Mouse (Mus musculus): ENCODE data around the gene Nsun5. TPM values are rescaled to one million over a fixed set of nuclear protein-coding genes. Genes with fewer than 3 reads are reported as not detected.

Gene Nsun5
- polyA plus RNA-seq, 1 experiment = 14.2 TPM

DNA sequence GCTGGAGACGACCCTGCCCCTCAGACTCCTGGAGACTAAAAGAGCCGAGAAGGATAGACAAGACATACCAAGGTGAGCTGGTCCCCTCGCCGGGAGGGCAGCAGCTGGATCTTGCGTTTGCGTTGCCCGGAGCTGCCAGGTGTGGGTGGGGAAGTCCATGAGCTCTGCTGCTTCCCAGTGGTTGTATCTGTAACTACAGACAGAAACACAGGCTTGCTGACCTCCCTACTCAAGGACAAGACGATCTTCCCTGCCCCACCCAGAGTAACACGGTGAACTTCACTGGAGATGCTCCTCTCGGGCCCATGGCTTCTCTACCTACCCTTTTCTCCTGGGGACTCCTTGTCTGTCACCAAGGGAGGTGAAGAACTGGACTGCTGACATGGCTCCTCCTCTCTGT lies 14.0 kb downstream of the Nsun5 start:
- H3K27me3 ChIP-seq (ENCODE audit: control insufficient read depth, insufficient read depth, low read length) = no peaks in the 10 kb centered on the region
- TF ChIP-seq CTCF (IDR thresholded peaks at IDR 0.05; ENCODE audit: extremely low read depth, insufficient read length, insufficient replicate concordance, low read depth, low read length) (no peak), POLR2A (IDR thresholded peaks at IDR 0.05; ENCODE audit: low read depth, low read length) (no peak)
- H3K36me3 ChIP-seq (ENCODE audit: control insufficient read depth, insufficient read depth, low read length) = peaks cover 78% of the 10 kb centered on the region
- H3K4me3 ChIP-seq (ENCODE audit: low read depth, low read length) = no peak overlapping the region
- H3K4me1 ChIP-seq (ENCODE audit: control insufficient read depth, insufficient read depth, insufficient read length, low read length) = no peaks in the 10 kb centered on the region
- H3K27ac ChIP-seq (ENCODE audit: insufficient read depth, low read depth, low read length) = no peak overlapping the region
- 76% methylated on average over 10 of the region's 10 CpGs for WGBS

DNA sequence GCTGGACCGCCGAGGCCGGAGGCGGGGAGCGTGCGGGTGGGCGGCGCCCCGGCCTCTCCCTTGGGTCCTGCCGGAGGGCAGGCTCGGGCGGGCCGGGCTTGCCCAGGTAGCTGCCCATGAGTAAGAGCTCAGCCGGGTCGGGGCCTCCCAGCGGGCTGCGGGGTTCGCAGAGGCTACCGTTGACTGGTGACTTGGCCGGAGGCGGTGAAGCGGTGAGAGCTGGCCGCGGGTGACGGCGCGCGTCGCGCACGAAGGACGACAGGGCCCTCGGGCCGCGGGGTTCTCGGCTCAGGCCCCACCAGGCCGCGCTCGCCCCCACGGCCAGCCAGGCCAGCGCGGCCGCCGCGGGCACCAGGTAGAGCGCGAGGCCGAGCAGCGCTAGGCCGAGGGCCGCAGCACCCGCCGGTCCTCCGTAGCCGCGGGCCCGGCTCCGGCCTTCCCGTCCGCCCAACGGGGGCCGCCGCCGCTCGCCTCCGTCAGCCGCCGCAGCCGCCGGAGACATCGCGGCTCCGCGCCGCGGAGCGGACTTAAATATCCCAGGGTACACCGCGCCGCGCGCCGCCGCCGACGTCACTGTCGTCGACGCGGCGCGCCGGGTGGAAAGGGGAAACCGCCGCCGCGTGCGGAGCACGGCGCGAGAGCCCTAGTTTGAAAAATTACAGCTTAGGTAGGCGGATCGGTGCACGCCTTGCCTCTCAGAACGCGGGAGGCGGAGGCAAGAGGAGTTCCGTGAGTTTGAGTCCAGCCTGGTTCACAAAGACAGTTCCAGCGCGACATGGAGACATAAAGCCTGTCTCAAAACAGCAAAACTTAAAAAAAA lies 24.5 kb downstream of the Nsun5 start, which contains the start of gene Pom121:
Gene Pom121, minus strand, starts transcription at position 543 of the 820 bp plus-strand sequence.
- H3K27me3 ChIP-seq (ENCODE audit: control insufficient read depth, insufficient read depth, low read length) = no peaks in the 10 kb centered on the region
- H3K27ac ChIP-seq (ENCODE audit: insufficient read depth, low read depth, low read length) = 0 out of 2 replicates have a peak within 1 kb of the TSS, but pooled peaks have one; percentile 9
- WGBS = 2% methylated on average over 104 of the region's 110 CpGs
- peaks cover 20% of the 10 kb centered on the region for H3K36me3 ChIP-seq (ENCODE audit: control insufficient read depth, insufficient read depth, low read length)
- 0 out of 2 replicates have a peak, but pooled peaks cover 3% of the 10 kb centered on the region for H3K4me1 ChIP-seq (ENCODE audit: control insufficient read depth, insufficient read depth, insufficient read length, low read length)
- TF ChIP-seq CTCF (IDR thresholded peaks at IDR 0.05; ENCODE audit: extremely low read depth, insufficient read length, insufficient replicate concordance, low read depth, low read length) = no peak
- TF ChIP-seq POLR2A (IDR thresholded peaks at IDR 0.05; ENCODE audit: low read depth, low read length) = peak; percentile 63; the same call in 1 of the 2 replicates
- H3K4me3 ChIP-seq (ENCODE audit: low read depth, low read length) = peak within 1 kb of the TSS; percentile 91

DNA sequence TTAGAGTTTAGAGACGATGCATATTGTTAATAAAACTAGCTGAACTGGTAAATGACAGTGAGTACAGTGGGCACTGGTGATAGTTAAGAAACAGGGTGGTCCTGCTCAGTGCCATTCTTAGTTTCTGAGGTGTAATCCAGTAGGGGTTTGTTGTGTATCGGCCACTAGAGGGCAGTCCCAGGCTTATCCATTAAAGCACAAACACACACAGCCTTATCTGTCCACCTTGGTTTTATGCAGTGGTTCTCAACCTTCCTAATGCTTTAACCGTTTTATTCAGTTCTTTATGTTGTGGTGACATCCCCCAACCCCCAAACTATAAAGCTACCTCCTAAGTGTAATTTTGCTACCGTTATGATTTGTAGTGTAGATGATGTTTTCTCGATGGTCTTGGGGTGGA lies 26.1 kb downstream of the Nsun5 start:
- no peaks in the 10 kb centered on the region for H3K27me3 ChIP-seq (ENCODE audit: control insufficient read depth, insufficient read depth, low read length)
- H3K27ac ChIP-seq (ENCODE audit: insufficient read depth, low read depth, low read length) = no peak overlapping the region
- H3K36me3 ChIP-seq (ENCODE audit: control insufficient read depth, insufficient read depth, low read length) = peaks cover 7% of the 10 kb centered on the region
- 49% methylated on average over 5 of the region's 5 CpGs for WGBS
- H3K4me3 ChIP-seq (ENCODE audit: low read depth, low read length) = no peak overlapping the region
- H3K4me1 ChIP-seq (ENCODE audit: control insufficient read depth, insufficient read depth, insufficient read length, low read length) = 0 out of 2 replicates have a peak, but pooled peaks cover 3% of the 10 kb centered on the region
- TF ChIP-seq CTCF (IDR thresholded peaks at IDR 0.05; ENCODE audit: extremely low read depth, insufficient read length, insufficient replicate concordance, low read depth, low read length) (no peak), POLR2A (IDR thresholded peaks at IDR 0.05; ENCODE audit: low read depth, low read length) (no peak)

DNA sequence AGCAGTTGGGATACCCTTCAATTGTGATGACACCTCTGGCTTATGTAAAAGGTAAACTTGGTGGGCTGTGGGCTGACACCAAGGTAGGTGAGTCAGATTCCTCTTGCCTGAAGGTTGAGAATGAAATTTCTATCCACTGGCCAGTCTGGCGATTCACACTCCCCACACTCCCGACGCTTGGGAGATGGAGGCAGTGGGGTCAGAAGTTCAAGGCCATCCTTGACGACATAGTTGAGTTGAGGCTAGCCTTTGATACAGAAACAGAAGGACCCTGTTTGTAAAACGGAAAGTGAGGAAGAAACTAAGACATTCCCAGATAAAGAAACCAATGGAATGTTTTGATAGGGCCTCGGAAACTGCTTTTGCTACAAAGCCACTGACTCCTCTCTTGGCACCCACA lies 29.6 kb downstream of the Nsun5 start:
- Histone ChIP-seq H3K27ac (ENCODE audit: insufficient read depth, low read depth, low read length) (no peak overlapping the region), H3K4me1 (ENCODE audit: control insufficient read depth, insufficient read depth, insufficient read length, low read length) (0 out of 2 replicates have a peak, but pooled peaks cover 3% of the 10 kb centered on the region), H3K36me3 (ENCODE audit: control insufficient read depth, insufficient read depth, low read length) (no peaks in the 10 kb centered on the region), H3K4me3 (ENCODE audit: low read depth, low read length) (no peak overlapping the region), H3K27me3 (ENCODE audit: control insufficient read depth, insufficient read depth, low read length) (no peaks in the 10 kb centered on the region)
- WGBS = 42% methylated on average over 6 of the region's 6 CpGs
- TF ChIP-seq POLR2A (IDR thresholded peaks at IDR 0.05; ENCODE audit: low read depth, low read length) = no peak
- no peak for TF ChIP-seq CTCF (IDR thresholded peaks at IDR 0.05; ENCODE audit: extremely low read depth, insufficient read length, insufficient replicate concordance, low read depth, low read length)

DNA sequence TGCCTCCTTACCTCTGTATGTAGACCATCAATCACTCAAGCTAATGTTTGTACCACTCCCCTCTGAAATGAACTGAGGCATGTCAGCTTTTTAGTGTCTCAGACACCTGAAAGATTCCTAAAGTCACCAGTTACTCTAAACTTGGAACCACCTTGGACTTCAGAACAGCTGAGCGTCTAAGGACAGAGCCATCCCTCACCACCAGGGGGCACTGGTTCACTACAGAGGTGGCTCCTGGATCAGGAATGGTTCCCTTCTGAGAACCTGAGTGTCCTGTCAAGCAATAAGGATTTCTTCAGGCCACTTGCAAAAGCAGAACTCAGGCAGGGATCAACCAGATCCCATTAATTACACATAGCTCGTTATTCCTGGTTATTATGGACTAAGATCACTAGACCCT lies 30.5 kb downstream of the Nsun5 start:
- Histone ChIP-seq H3K4me1 (ENCODE audit: control insufficient read depth, insufficient read depth, insufficient read length, low read length) (no peaks in the 10 kb centered on the region), H3K36me3 (ENCODE audit: control insufficient read depth, insufficient read depth, low read length) (no peaks in the 10 kb centered on the region), H3K4me3 (ENCODE audit: low read depth, low read length) (no peak overlapping the region), H3K27ac (ENCODE audit: insufficient read depth, low read depth, low read length) (no peak overlapping the region), H3K27me3 (ENCODE audit: control insufficient read depth, insufficient read depth, low read length) (no peaks in the 10 kb centered on the region)
- WGBS = 5% methylated on average over 2 of the region's 2 CpGs
- TF ChIP-seq POLR2A (IDR thresholded peaks at IDR 0.05; ENCODE audit: low read depth, low read length) (no peak), CTCF (IDR thresholded peaks at IDR 0.05; ENCODE audit: extremely low read depth, insufficient read length, insufficient replicate concordance, low read depth, low read length) (peak; percentile 87; the same call in 1 of the 2 replicates)

DNA sequence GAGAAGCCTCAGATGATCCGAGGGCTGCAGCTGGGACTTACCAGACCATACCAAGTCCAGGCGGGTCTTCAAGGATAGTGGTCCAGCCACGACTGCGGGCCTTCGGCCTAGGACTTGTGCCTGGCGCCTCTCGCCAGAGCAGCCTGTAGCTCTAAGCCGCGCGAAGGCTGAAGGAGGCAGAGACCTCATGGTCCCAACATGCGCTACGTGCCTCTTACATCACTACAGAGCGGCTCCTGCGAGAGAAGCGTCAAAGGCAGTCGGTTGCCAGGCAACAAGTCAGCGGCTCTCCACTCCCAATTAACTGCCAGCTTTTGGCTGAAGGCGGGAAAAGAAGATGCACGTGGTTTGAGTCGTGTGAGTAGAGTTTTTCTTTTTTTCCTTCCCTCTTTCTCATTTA lies 34.9 kb downstream of the Nsun5 start:
- Histone ChIP-seq H3K4me1 (ENCODE audit: control insufficient read depth, insufficient read depth, insufficient read length, low read length) (no peaks in the 10 kb centered on the region), H3K27ac (ENCODE audit: insufficient read depth, low read depth, low read length) (no peak overlapping the region), H3K36me3 (ENCODE audit: control insufficient read depth, insufficient read depth, low read length) (no peaks in the 10 kb centered on the region), H3K4me3 (ENCODE audit: low read depth, low read length) (no peak overlapping the region), H3K27me3 (ENCODE audit: control insufficient read depth, insufficient read depth, low read length) (no peaks in the 10 kb centered on the region)
- 71% methylated on average over 20 of the region's 20 CpGs for WGBS
- no peak for TF ChIP-seq CTCF (IDR thresholded peaks at IDR 0.05; ENCODE audit: extremely low read depth, insufficient read length, insufficient replicate concordance, low read depth, low read length)
- TF ChIP-seq POLR2A (IDR thresholded peaks at IDR 0.05; ENCODE audit: low read depth, low read length) = no peak

DNA sequence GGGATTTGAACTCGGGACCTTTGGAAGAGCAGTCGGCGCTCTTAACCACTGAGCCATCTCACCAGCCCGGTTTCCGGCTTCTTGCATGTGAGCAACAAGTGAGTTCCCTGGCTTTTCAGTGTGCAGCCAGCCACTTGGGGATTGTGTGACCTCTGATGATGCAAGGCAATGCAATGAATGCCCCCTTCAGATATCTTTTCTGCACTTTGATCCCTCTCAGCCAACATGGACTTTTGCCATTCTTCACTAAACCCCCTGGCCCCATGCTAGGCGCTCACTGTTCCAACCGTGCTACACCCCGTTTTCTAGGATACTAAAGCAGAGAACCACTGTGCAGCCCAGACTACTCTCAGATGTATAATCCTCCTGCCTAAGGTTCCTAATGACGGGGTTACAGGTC lies 35.7 kb downstream of the Nsun5 start:
- H3K4me1 ChIP-seq (ENCODE audit: control insufficient read depth, insufficient read depth, insufficient read length, low read length) = no peaks in the 10 kb centered on the region
- no peaks in the 10 kb centered on the region for H3K27me3 ChIP-seq (ENCODE audit: control insufficient read depth, insufficient read depth, low read length)
- H3K36me3 ChIP-seq (ENCODE audit: control insufficient read depth, insufficient read depth, low read length) = no peaks in the 10 kb centered on the region
- TF ChIP-seq POLR2A (IDR thresholded peaks at IDR 0.05; ENCODE audit: low read depth, low read length) = no peak
- no peak for TF ChIP-seq CTCF (IDR thresholded peaks at IDR 0.05; ENCODE audit: extremely low read depth, insufficient read length, insufficient replicate concordance, low read depth, low read length)
- WGBS = 50% methylated on average over 9 of the region's 9 CpGs
- no peak overlapping the region for H3K4me3 ChIP-seq (ENCODE audit: low read depth, low read length)
- no peak overlapping the region for H3K27ac ChIP-seq (ENCODE audit: insufficient read depth, low read depth, low read length)

Data from small intestine, adult 2 months (tissue).